Mouse (Mus musculus) left cerebral cortex, postnatal 10 days (tissue): ENCODE measurements around the gene Platr17. TPM values are rescaled to one million over a fixed set of nuclear protein-coding genes. Genes with fewer than 3 reads are reported as not detected.

Experiments used
- DNase-seq, 2 experiments: peaks; one replicate each; pipeline ENCODE4 v3.0.0; 2021 to 2022; ENCODE audit warnings: low spot score in 2 of 2, mixed read lengths in 1 of 2; ENCODE audit errors: extremely low spot score in 1 of 2
- intact Hi-C: fragments of 180-260 bp; cut with DNase I; formaldehyde crosslinking; loops from one replicate; pipeline ENCODE4 v1.15.1; 2025
- total RNA-seq, 2 experiments: library from RNA; stranded (reverse); gene quantifications; 2 replicates each; pipeline ENCODE4 v1.2.3; 2021

Gene Platr17
- total RNA-seq, 2 experiments from 2014 or later = 1.2 TPM

GRCm38 (mm10) chr17:33916847-33917655 is 12.1 kb downstream of the Platr17 start:
- no peak for DNase-seq
- intact Hi-C loops = no loop called here

- intact Hi-C loops = no loop called here
- DNase-seq = no peak
Observed at GRCm38 (mm10) chr17:33917656-33918292, 12.8 kb downstream of the Platr17 start.

GRCm38 (mm10) chr17:33918293-33919203 is 13.6 kb downstream of the Platr17 start:
- DNase-seq = no peak
- intact Hi-C loops = no loop called here

GRCm38 (mm10) chr17:33919351-33920281 is 14.7 kb downstream of the Platr17 start:
- DNase-seq = peak in 1 of 2 experiments; percentile 77
- intact Hi-C loops = no loop called here

- intact Hi-C loops = no loop called here
- peak in 1 of 2 experiments; percentile 89 for DNase-seq
Observed at GRCm38 (mm10) chr17:33920282-33921097, 15.6 kb downstream of the Platr17 start.

- no peak for DNase-seq
- intact Hi-C loops = no loop called here
Observed at GRCm38 (mm10) chr17:33921361-33921760, 16.4 kb downstream of the Platr17 start.

GRCm38 (mm10) chr17:33924577-33925283 is 19.8 kb downstream of the Platr17 start:
- DNase-seq = peak in 1 of 2 experiments; percentile 58

GRCm38 (mm10) chr17:33925406-33926116 is 20.6 kb downstream of the Platr17 start:
- intact Hi-C loops = no loop called here
- peak in 1 of 2 experiments; percentile 50 for DNase-seq

More at GRCm38 (mm10) chr17:33924577-33925283, 19.8 kb downstream of the Platr17 start:
- intact Hi-C loops = no loop called here

- intact Hi-C loops = no loop called here
- DNase-seq = peak in 1 of 2 experiments; percentile 37
Observed at GRCm38 (mm10) chr17:33926207-33926932, 21.4 kb downstream of the Platr17 start.

GRCm38 (mm10) chr17:33928251-33928947 is 23.5 kb downstream of the Platr17 start:
- intact Hi-C loops = no loop called here
- no peak for DNase-seq

GRCm38 (mm10) chr17:33929371-33930279 is 24.7 kb downstream of the Platr17 start, which contains the start of gene Rgl2:
Gene Rgl2 (plus strand): TSS chr17:33929543.
- intact Hi-C loops = no loop called here

GRCm38 (mm10) chr17:33930280-33931158 is 25.6 kb downstream of the Platr17 start:
- intact Hi-C loops = no loop called here
- DNase-seq = peak in 1 of 2 experiments; percentile 77

More at GRCm38 (mm10) chr17:33929371-33930279, 24.7 kb downstream of the Platr17 start, which contains the start of gene Rgl2:
- peak; percentile 90 to 97 for DNase-seq
